Mouse (Mus musculus): Measurements from ENCODE around the gene Myo1a. TPM values are rescaled to one million over a fixed set of nuclear protein-coding genes. Genes with fewer than 3 reads are reported as not detected.
"Not testable (repeated sequence)": the region's sequence is repeated elsewhere in the genome, so short reads cannot be mapped to it uniquely, and the experiment has no call there.

Gene Myo1a
- polyA plus RNA-seq, 1 experiment from 2014 or later: 0.28 TPM

DNA sequence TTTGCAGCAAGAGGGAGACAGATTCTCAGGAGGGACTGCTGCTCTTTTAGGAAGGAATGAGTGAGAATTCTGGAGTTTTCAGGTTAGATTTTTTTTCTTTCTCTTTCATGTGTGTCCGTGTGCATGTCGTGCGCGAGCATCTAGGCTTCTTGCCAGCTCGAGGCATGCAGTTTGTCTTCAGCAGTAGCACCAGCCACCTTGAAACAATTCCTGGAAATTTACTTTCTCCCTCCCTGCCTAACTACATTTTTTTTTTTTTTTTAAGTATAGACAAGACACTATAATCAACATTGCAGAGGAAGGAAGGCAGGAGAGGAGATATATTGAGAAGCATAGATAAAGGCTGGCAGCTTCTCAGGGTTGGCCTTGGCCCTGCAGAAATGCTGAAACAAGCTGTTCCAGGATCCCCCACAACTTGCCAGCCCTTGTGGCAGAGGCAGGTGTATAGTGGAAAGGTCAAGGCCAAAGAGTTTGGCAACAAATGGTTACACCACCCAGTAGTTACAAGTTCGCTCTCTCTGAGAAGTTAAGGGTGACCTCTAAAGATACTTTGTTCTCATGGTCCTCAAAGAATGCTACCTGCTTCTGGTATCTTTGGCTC lies 49.7 kb downstream of the Myo1a start:
- Histone ChIP-seq H3K4me2 (replicated peaks) (no peak overlapping the region), H3K9me3 (no peaks in the 10 kb centered on the region), H3K36me3 (no peaks in the 10 kb centered on the region), H3K9ac (replicated peaks) (no peak overlapping the region), H3K27me3 (no peaks in the 10 kb centered on the region), H3K27ac (no peak overlapping the region), H3K4me1 (replicated peaks) (peaks cover 4% of the 10 kb centered on the region; the same call in 1 of the 2 replicates), H3K4me3 (replicated peaks) (no peak overlapping the region)
- ATAC-seq: no peak
- 88% methylated on average over 6 of the region's 6 CpGs for WGBS

DNA sequence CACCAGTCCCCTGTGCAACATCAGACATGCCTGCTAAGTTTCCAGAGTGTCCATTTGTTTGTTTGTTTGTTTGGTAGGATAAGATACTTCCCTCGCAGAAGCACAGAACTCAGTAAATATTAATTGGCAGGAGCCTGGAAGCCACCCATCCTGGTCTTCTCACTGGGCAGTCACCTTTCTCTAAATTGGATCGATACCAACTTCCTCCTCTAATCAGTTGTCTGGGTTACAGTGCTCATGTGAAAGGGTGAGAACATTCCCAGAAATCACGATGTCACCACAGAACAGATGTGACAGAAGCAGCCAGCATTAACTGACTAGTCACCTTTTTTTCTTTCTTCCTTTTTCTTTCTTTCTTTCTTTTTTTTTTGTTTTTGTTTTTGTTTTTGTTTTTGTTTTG lies 50.3 kb downstream of the Myo1a start:
- WGBS: 85% methylated on average over 3 of the region's 3 CpGs
- ATAC-seq: no peak
- no peaks in the 10 kb centered on the region for H3K27me3 ChIP-seq

DNA sequence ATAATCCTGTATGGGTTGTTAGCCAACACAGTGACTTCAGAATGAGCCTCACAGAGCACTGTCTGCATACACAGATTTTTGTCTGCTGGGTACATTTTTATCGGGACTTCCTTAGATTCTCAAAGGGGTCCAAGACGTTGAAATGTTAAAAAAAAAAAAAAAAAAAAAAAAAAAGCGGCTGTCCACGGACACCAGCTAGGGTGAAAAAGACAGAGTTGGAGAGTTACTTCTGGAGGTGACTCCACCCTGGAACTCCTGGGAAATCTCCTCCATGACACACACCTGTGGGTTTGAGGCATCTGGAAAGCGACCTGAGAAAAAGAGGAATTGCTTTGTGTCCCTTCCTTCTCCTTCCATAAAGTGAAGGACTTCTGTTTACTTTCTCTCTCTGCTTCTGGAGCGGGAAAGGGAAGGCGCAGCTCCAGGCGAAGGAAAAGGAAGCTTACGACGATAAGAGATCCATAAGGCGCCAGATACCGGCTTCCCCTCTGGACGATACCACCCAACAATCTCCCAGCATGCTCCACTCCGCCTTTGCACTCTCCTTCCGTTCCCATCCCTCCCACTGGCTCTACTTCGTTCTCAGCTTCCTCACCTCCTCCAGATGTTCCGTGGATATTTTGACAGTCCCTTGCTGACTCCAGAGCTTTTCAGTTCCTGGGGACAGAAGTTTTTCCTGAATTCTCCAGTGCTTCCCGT lies 50.9 kb downstream of the Myo1a start:
- 47% methylated on average over 18 of the region's 18 CpGs for WGBS
- no peak overlapping the region for H3K4me3 ChIP-seq (replicated peaks)
- H3K9ac ChIP-seq (replicated peaks): no peak overlapping the region
- peak overlapping the region; percentile 17 for H3K4me2 ChIP-seq (replicated peaks)
- no peak overlapping the region for H3K27ac ChIP-seq
- ATAC-seq: no peak
- no peaks in the 10 kb centered on the region for H3K4me1 ChIP-seq (replicated peaks)
- no peaks in the 10 kb centered on the region for H3K36me3 ChIP-seq
- H3K9me3 ChIP-seq: no peaks in the 10 kb centered on the region
- no peaks in the 10 kb centered on the region for H3K27me3 ChIP-seq

More for the DNA sequence above, 50.3 kb downstream of the Myo1a start:
- Histone ChIP-seq H3K4me3 (replicated peaks) (no peak overlapping the region), H3K9ac (replicated peaks) (no peak overlapping the region), H3K27ac (no peak overlapping the region), H3K9me3 (no peaks in the 10 kb centered on the region), H3K36me3 (no peaks in the 10 kb centered on the region), H3K4me2 (replicated peaks) (no peak overlapping the region), H3K4me1 (replicated peaks) (no peaks in the 10 kb centered on the region)

DNA sequence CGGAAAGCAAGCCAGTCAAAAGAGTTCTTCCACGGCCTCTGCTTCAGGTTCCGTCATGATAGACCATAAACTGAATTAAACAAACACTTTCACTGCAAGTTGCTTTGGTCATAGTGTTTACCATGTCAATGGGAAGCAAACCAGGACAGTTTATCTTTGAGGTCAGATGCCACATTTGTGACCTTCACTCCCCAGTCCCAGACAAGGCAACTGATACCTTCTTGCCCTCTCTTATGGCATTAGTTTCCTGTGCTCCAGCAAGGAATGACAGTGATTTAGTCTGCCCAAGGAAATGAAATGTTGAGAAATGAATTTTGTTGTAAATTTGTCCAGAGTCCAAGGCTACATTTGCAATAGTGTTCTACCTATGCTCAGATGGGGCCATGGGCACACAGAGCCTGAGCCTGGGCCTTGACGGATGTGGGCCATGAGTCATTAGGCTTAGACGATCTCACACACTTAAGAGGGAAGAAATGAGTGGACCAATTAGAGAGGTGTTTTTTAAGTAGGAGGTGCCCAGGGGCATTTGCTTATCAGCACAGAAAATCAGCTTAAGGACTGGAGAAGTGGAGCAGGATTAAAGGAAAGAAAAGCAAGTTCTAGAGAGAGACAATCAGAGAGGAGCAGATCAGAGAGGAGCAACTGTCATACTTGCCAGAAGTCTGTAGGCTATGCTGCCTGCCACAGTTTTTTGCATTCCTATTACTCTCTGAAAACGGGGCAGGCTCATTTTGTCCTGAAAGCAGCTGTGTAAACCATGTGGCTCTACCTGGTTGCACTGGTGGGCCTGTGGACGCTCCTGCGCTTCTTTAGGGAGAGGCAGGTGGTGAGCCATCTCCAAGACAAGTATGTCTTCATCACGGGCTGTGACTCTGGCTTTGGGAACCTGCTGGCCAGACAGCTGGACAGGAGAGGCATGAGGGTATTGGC lies 54.5 kb downstream of the Myo1a start, which contains the start of the genes Rdh1 and Rdh16f1:
Gene Rdh1 (plus strand): TSS at position 541 of the 930 bp plus-strand sequence.
Gene Rdh16f1 (plus strand): TSS at position 607 of the 930 bp plus-strand sequence.
- ATAC-seq: no peak
- no peak within 1 kb of the TSS for H3K27ac ChIP-seq
- no peak within 1 kb of the TSS for H3K9ac ChIP-seq (replicated peaks)
- H3K4me3 ChIP-seq (replicated peaks): no peak within 1 kb of the TSS
- H3K4me1 ChIP-seq (replicated peaks): no peaks in the 10 kb centered on the region
- WGBS: 75% methylated on average over 9 of the region's 9 CpGs
- H3K4me2 ChIP-seq (replicated peaks): no peak within 1 kb of the TSS
- H3K9me3 ChIP-seq: no peaks in the 10 kb centered on the region
- H3K36me3 ChIP-seq: no peaks in the 10 kb centered on the region
- no peaks in the 10 kb centered on the region for H3K27me3 ChIP-seq

DNA sequence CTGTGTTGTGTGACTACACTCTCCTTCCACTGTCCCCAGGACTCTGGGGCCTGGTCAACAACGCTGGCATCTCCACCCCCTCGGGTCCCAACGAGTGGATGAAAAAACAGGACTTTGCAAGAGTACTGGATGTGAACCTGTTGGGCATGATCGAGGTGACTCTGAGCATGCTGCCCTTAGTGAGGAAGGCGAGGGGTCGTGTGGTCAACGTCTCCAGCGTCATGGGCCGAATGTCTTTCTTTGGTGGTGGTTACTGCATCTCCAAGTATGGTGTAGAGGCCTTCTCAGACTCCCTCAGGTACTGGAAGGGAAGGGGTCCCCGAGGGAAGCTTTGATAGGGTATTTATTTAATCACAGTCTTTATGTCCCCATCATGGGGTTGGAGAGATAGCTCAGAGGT lies 58.0 kb downstream of the Myo1a start:
- H3K9ac ChIP-seq (replicated peaks); H3K9me3 ChIP-seq; H3K27me3 ChIP-seq; H3K27ac ChIP-seq; H3K4me2 ChIP-seq (replicated peaks); H3K4me3 ChIP-seq (replicated peaks); H3K4me1 ChIP-seq (replicated peaks); H3K36me3 ChIP-seq; ATAC-seq: not testable (repeated sequence)
- 86% methylated on average over 10 of the region's 10 CpGs for WGBS

DNA sequence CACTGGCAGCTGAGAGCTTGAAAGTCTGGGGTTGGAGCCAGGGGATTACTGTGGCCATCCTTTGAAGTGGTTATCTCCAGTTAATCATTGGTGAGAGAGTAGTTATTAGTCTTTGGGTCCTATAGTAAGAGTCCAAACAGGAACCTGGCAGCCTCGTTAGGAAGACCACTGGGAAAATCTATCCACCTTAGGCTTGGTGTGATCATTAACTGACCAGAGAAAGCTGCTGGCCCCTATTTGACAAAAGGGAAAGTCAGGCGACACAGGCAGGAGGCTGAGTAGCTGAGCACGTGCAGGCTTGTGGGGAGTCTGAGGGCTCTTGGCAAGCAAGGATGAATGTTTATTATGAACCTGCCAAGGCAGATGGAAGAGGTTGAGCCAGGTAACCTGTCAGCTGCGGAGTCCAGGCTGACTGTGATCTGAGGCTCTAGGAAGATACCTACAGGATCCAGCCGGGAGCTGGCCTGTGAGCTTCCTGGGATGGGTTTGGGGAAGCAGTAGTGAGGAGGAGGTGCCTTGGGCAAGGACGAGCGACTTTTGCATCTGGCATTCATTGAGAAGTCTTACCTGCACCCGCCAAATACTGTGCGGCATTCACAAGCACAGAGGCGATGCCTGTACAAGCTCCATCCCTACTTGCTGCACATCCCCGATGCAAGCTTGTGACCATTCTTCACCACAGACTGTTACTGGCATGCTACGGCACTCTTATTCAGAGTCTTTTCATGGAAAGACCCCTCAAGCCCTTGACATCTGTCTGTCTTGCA lies 59.1 kb downstream of the Myo1a start:
- Histone ChIP-seq H3K4me3 (replicated peaks) (no peak overlapping the region), H3K9me3 (no peaks in the 10 kb centered on the region), H3K27me3 (no peaks in the 10 kb centered on the region), H3K4me2 (replicated peaks) (no peak overlapping the region), H3K9ac (replicated peaks) (no peak overlapping the region), H3K27ac (no peak overlapping the region), H3K36me3 (no peaks in the 10 kb centered on the region), H3K4me1 (replicated peaks) (no peaks in the 10 kb centered on the region)
- no peak for ATAC-seq
- WGBS: 74% methylated on average over 12 of the region's 12 CpGs

DNA sequence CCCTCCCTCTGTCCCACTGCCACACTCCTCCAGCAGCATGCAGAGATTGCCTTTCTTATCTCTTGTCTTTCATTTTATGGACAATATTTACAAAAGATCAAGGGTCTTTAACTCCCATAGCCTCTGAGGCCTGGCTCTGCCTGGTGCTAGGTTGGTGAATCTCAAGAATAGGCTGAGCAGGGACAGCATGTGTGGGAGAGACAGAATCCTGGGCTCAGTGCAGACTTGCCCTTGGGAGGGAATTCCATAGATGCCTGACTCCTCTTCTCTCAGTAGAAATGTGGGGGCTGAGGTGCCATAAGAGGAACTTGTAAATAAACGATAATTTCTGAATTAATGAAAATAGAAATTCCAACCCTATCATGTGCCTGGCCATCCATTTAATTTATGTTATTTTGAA lies 61.6 kb downstream of the Myo1a start:
- no peak overlapping the region for H3K4me3 ChIP-seq (replicated peaks)
- H3K4me2 ChIP-seq (replicated peaks): no peak overlapping the region
- H3K9ac ChIP-seq (replicated peaks): no peak overlapping the region
- no peaks in the 10 kb centered on the region for H3K4me1 ChIP-seq (replicated peaks)
- WGBS: 97% methylated on average over 1 of the region's 1 CpGs
- H3K27ac ChIP-seq: no peak overlapping the region
- H3K9me3 ChIP-seq: no peaks in the 10 kb centered on the region
- no peak for ATAC-seq
- no peaks in the 10 kb centered on the region for H3K27me3 ChIP-seq
- H3K36me3 ChIP-seq: no peaks in the 10 kb centered on the region

Other genes with a start within 250 kb of the Myo1a start
- gene Stac3, start 203.5 kb upstream of the Myo1a start, polyA plus RNA-seq (2015; fragmentation: Nextera tagmentation; extraction: Ambion mirVana): 1.6 and 2.3 TPM in 2 replicates
- gene Ndufa4l2, start 190.2 kb upstream of the Myo1a start, polyA plus RNA-seq (2015; fragmentation: Nextera tagmentation; extraction: Ambion mirVana): 11.5 and 13.8 TPM in 2 replicates
- 54.3 and 56.2 TPM in 2 replicates for gene Shmt2, start 182.7 kb upstream of the Myo1a start, polyA plus RNA-seq (2015; fragmentation: Nextera tagmentation; extraction: Ambion mirVana)
- 78.8 and 83.9 TPM in 2 replicates for gene Nxph4, start 170.6 kb upstream of the Myo1a start, polyA plus RNA-seq (2015; fragmentation: Nextera tagmentation; extraction: Ambion mirVana)
- gene Lrp1, start 84.0 kb upstream of the Myo1a start, polyA plus RNA-seq (2015; fragmentation: Nextera tagmentation; extraction: Ambion mirVana): 98.2 and 99.4 TPM in 2 replicates
- 3.8 and 4.3 TPM in 2 replicates for gene Stat6, start 62.2 kb upstream of the Myo1a start, polyA plus RNA-seq (2015; fragmentation: Nextera tagmentation; extraction: Ambion mirVana)
- gene Nemp1, start 38.3 kb upstream of the Myo1a start, polyA plus RNA-seq (2015; fragmentation: Nextera tagmentation; extraction: Ambion mirVana): 4.6 and 4.8 TPM in 2 replicates
- gene Nab2, start 36.6 kb upstream of the Myo1a start, polyA plus RNA-seq (2015; fragmentation: Nextera tagmentation; extraction: Ambion mirVana): 1.2 and 1.8 TPM in 2 replicates
- not detected in 2 replicates for gene Tac2, start 19.3 kb downstream of the Myo1a start, polyA plus RNA-seq (2015; fragmentation: Nextera tagmentation; extraction: Ambion mirVana)
- 5.1 and 5.3 TPM in 2 replicates for gene Zbtb39, start 34.4 kb downstream of the Myo1a start, polyA plus RNA-seq (2015; fragmentation: Nextera tagmentation; extraction: Ambion mirVana)
- gene Gpr182, start 46.6 kb downstream of the Myo1a start, polyA plus RNA-seq (2015; fragmentation: Nextera tagmentation; extraction: Ambion mirVana): 0.39 and 0.52 TPM in 2 replicates
- 0.04 TPM in 1 of 2 replicates, not detected in the other for gene Rdh1, start 54.6 kb downstream of the Myo1a start, polyA plus RNA-seq (2015; fragmentation: Nextera tagmentation; extraction: Ambion mirVana)
- not detected in 2 replicates for gene Rdh16f1, start 54.6 kb downstream of the Myo1a start, polyA plus RNA-seq (2015; fragmentation: Nextera tagmentation; extraction: Ambion mirVana)
- 0.09 TPM in 2 replicates for gene Rdh9, start 71.2 kb downstream of the Myo1a start, polyA plus RNA-seq (2015; fragmentation: Nextera tagmentation; extraction: Ambion mirVana)
- not detected in 2 replicates for gene Rdh16, start 96.0 kb downstream of the Myo1a start, polyA plus RNA-seq (2015; fragmentation: Nextera tagmentation; extraction: Ambion mirVana)
- not detected in 2 replicates for gene Rdh19, start 144.8 kb downstream of the Myo1a start, polyA plus RNA-seq (2015; fragmentation: Nextera tagmentation; extraction: Ambion mirVana)
- gene Rdh16f2, start 161.3 kb downstream of the Myo1a start, polyA plus RNA-seq (2015; fragmentation: Nextera tagmentation; extraction: Ambion mirVana): not detected in 2 replicates
- gene Rdh7, start 183.6 kb downstream of the Myo1a start, polyA plus RNA-seq (2015; fragmentation: Nextera tagmentation; extraction: Ambion mirVana): not detected in 2 replicates
- not detected in 2 replicates for gene Sdr9c7, start 193.3 kb downstream of the Myo1a start, polyA plus RNA-seq (2015; fragmentation: Nextera tagmentation; extraction: Ambion mirVana)